Mouse (Mus musculus) retina, postnatal 1 day (tissue): ENCODE measurements around the gene Gpr183.

Experiments
- DNase-seq: peaks from one replicate; pipeline ENCODE4 v3.0.0-alpha.2; 2012

Gpr183 gene

GRCm38 (mm10) chr14:121987287-121987686, 22.3 kb upstream of the Gpr183 start:
- no peak for DNase-seq

- no peak for DNase-seq
These were observed 21.0 kb upstream of the Gpr183 start for GRCm38 (mm10) chr14:121986028-121986427.

GRCm38 (mm10) chr14:121985477-121985876, 20.5 kb upstream of the Gpr183 start:
- DNase-seq = no peak

DNA sequence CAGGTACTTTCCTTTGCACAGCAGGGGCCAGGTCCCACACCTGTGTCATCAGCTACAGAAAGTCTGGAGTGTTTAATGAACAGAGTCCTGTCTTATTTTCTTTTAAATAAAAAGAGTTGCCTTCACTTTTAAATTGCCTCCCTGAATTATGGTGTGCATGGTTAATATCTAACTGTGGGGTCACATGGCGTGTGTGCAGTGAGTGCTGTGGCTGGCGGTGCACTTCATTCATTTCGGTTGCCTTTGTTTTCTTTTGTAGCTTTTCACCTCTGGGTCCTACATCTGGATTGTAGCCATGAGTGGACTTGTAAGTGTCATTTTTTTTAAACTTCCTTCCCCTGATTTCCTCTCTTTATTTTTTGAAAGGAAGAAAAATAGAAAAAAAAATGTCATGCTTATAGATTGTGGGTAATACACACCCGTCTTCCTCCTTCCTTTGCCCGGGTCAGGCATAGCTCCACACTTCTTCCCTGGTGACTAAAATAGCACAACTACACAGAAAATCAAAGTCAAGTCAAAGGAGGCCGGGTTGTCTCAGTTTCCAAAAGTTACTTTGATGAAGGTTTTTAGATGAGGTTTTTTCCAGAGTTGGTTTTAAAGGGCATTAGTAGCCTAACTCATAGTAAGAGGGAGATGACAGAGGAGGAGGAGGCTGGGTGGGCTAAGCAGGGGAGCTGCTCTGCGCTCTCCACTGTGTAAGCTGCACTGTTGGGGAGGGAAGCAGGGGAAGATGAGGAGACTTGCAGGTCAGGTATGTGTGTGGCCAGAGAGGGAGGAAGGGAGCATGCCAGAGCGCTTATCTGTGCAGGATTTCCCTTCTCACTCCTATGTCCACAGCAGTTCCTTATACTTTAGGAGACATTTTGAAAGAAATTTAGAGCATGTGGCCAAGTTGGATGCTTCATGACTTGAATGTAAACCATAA, 18.3 kb upstream of the Gpr183 start:
- no peak for DNase-seq

- no peak for DNase-seq
These were observed 16.5 kb upstream of the Gpr183 start for GRCm38 (mm10) chr14:121981531-121981930.

GRCm38 (mm10) chr14:121973114-121973513, 8.1 kb upstream of the Gpr183 start:
- DNase-seq = no peak

DNA sequence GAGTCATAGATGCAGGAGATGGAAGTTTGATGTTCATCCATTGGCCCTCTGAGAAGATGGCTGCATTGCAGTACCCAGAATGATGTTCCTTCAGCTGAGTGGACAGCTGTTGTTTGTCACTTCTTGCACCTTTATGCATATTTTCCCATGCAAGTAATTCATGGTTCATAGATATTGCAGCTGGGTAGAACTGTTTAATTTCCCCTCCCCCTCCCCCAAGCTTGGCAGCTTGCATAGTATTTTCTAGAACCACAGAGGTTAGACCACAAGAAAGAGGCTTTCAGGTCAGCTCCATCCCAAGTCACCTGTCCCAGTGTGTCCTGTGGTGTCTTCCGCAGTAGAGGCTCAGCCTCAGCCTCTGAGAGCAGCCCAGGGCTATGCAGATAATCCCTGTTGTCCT, 5.4 kb upstream of the Gpr183 start:
- DNase-seq = no peak

- no peak for DNase-seq
These were observed 2.1 kb upstream of the Gpr183 start for GRCm38 (mm10) chr14:121967095-121967494.

DNA sequence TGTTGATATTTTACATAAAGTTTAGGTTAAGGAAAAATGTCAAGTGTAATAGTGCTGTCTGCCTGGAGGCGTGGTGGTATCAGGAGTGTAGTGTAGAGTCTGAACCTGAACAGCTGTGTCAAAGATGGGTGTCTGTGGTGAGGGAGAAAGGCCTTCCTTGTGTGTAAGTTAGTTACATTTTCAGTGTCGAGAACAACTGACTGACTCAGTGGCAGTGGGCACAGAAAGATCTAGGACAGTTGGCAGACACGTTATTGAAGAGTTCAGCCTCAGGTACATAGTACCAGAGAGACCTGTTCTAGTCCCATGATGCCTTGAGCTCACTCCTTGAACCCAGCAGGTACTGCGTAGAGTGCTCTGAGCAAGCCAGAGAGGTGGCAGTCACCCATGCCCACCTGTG, 466 bp upstream of the Gpr183 start:
- DNase-seq = no peak

GRCm38 (mm10) chr14:121963942-121964335, 1.1 kb downstream of the Gpr183 start:
- DNase-seq = no peak

DNA sequence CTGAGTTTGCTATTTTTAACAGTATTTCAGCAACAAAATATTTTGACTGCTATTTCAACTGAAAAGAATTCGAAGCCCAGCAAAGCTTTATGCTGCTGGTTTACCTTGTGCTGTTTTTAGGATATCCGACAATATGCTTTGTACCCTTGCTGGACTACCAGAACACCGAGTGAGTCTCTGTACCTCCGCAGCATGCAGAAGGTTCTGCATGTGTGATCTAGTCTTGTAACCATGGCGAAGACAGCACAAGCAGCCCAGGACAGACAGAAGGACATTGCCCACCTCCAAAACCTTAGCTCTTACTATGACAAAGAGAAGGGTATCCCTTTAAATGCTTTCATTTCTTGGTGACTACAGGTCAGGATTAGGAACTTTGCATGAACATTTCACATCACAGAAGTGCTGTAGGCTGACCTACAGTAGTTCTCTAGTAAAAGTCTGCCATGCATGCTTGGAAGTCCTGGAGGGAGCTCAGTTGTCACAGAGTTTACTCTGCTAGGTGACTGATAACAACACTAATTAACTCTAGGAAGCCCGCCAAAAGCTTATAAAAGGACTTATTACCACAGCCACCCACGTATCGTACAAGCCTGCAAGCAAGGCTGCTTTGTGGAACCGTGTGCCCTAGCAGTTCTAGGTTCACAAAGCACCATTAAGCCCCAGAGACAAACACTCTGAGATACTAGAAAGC, 1.6 kb downstream of the Gpr183 start:
- DNase-seq = peak; percentile 18

DNA sequence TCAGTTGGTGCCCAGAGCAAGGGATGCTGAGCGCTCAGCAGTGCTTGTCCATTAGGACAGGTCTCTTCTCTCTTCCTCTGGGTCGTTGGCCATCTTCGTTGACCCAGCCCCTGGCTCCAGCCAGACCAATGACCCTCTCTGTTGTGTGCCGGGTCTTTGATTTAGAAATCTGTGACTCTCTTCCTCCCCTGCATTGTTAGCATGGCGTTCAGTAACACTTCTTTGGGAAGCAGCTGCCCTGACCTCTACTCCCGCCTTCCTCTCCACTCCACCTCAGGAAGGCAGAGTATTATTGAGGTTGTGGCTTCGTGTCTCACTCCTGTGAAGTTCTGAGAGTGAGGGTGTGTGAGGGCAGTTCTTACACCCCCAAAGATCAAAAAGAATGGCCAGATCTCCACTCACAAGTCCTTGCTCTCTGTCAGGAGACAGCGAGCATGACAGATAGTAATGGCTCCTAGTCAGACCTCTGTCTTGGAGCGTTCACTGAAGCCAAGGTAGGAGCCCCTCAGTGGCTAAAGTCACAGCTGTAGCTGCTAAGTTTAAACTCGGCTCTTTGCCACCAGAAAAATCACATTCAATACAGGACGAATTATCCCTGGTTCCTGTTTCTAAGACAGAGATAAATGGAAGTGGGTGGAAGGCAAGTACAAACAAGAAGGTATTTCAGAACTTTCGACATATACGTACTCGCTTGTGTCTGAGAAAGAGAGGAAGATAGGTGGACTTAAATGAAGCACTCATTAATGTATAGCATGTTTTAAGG, 2.7 kb downstream of the Gpr183 start:
- no peak for DNase-seq

- no peak for DNase-seq
These were observed 3.4 kb downstream of the Gpr183 start for GRCm38 (mm10) chr14:121961496-121962127.

DNA sequence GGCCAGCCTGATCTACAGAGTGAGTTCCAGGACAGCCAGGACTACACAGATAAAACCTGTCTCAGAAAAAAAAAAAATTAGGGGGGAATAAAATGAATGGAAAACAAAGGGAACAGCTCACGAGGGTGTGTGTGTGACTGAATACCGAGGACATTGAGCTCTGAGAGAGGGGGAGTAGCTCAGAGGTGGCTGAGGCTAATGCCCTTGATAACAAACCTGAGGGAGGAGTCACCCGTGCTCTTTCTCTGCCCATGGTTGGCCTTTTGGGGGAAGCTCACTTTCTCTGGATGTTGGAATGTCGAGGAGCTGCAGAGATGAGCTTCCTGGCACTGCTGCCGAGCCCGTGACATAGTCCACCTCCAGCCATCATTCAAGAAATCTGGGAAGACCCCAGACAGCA, 4.0 kb downstream of the Gpr183 start:
- no peak for DNase-seq

DNA sequence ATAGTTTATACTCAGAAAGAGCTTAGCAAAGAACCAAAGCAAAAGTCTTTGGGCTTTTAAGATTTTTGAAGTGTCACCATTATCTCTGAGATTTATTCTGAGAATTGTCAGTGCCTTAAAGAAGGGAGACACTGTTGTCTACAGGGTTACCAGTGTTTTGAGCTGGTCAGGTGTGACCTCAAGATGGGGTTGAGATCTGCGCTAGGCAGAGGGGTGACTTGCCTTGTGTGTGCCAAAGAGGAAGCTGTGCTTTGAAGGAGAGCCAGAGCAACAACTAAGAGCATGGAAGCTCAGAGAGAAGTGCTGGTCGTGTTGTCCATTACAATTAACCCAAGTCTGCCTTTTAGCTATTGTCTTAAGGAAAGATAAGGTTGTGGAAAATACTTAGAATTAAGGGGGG, 4.5 kb downstream of the Gpr183 start:
- no peak for DNase-seq

GRCm38 (mm10) chr14:121960031-121960430, 5.0 kb downstream of the Gpr183 start:
- no peak for DNase-seq

GRCm38 (mm10) chr14:121959538-121959980, 5.4 kb downstream of the Gpr183 start:
- DNase-seq = no peak

DNA sequence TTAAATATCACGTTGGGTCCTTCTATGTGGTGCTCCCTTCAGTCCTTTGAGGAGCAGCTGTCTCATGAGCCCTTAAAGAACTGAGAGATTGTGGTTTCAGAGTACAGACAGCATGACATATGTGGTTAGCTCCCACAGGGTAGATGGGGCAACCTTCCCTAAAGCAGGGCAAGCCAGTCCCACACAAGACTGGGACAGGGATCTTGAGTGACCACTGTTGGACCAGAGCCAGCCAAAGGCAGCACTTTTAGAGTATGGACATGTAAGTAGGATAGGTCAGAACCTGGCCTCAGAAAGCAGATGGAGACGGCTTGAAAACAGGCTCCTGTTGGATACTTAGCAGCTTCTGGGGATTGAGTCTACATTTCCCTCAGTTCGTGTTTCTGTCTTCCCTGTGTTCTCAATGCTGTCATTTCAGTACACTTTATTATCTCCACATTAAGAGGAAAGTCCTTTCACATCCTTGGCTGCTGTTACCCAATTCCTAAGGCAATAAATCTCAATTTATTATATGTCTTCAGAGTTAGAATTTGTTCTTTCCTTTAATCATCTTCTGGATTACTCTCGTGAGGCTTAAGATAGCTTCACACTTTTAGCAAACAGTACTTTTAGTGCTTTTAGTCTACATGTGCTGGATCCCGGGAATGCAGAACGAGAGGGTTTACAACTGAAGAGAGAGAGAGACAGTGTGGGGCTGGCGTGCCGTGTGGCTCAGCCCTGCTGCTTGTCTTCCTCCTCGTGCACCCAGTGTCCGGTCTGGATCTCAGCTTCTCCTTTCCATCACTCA, 6.1 kb downstream of the Gpr183 start:
- DNase-seq = no peak

DNA sequence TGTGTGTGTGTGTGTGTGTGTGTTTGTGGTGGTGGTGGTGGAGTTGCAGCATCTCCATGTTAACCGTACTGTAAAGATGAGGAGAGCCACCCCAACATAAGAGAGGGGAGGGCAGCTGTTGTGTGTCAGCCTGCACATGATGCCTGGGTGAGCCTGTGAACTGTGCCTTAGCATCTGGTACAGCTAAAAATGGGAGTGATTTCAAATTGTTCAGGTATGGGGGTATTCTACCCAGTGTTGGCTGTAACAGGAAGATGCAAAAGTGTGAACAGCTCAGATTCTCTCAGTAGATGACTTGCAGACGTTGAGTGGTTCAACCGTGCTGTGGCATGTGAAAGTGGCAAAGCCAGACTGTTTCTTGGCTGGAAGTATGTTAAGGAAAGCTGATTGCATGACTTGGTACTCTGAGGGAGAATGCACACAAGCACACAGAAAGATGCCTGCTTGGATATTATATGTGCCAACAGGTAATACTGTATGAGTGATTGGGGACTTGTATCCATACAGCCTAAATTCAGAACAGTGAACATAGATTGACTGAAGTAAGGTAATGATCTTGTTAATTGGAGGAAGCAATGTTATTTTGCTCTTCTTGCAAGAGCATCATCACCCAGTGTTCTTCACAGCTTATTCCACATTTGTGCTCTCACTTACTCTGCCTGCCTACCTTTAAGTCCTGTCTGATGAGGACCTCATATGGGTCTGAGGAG, 6.8 kb downstream of the Gpr183 start:
- DNase-seq = no peak

DNA sequence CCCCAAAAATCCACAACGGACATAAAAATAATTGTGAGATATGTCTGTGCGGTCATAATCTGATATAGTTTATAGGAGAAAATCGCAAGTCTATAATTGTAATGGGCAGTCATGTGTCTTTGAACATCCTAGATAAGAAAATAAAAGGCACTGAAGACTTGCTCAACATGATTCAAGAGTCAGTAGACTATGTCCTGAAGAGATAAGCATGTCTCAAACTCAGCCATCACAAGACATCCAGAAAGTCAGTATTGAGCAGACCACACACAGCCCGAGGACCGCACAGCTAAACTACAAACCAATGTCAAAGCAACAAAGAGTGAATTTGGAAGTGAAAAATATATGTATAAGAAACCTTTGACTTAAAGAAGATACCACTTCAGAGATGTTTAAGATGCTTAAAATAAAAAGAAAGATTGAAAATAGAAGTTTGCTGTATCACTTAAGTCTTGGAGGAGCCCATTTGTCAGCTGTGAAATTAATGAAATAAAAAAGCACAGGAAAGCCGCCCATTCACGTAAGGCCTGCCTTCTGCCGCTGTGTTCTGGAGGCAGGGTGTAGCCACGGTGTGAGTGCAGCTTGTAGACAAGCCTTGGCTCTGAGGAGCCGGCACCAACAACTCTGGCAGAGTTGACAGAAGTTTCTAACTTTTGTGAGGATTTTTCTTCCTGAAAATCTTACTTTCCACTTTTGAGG, 7.7 kb downstream of the Gpr183 start:
- DNase-seq = no peak

GRCm38 (mm10) chr14:121956291-121956690, 8.7 kb downstream of the Gpr183 start:
- no peak for DNase-seq
